Mouse (Mus musculus): ENCODE results near the gene B9d2. TPM values are rescaled to one million over a fixed set of nuclear protein-coding genes. Genes with fewer than 3 reads are reported as not detected.

The B9d2 gene
- total RNA-seq, 1 experiment from 2014 or later = 17.8 TPM

- no peak for DNase-seq
These were observed 50.9 kb downstream of the B9d2 start for GRCm38 (mm10) chr7:25731294-25732055.

GRCm38 (mm10) chr7:25734991-25735390 is 54.4 kb downstream of the B9d2 start:
- no peak for DNase-seq

Other genes starting within 250 kb of the B9d2 start
- gene Ceacam1, start 203.2 kb upstream of the B9d2 start, total RNA-seq (2021) = 16.1 and 21.2 TPM in 2 replicates
- gene Ceacam2, start 140.9 kb upstream of the B9d2 start, total RNA-seq (2021) = 1.8 and 5.6 TPM in 2 replicates
- not detected in 2 replicates for gene Erich4, start 64.9 kb upstream of the B9d2 start, total RNA-seq (2021)
- 37.4 and 43.7 TPM in 2 replicates for gene Dmac2, start 61.4 kb upstream of the B9d2 start, total RNA-seq (2021)
- 3.6 and 6.2 TPM in 2 replicates for gene B3gnt8, start 54.1 kb upstream of the B9d2 start, total RNA-seq (2021)
- gene Bckdha, start 21.8 kb upstream of the B9d2 start, total RNA-seq (2021) = 255 and 258 TPM in 2 replicates
- 43.3 and 53.2 TPM in 2 replicates for gene Exosc5, start 21.6 kb upstream of the B9d2 start, total RNA-seq (2021)
- gene Tmem91, start 5.6 kb upstream of the B9d2 start, total RNA-seq (2021) = 0.78 and 0.86 TPM in 2 replicates
- 52.7 and 68.0 TPM in 2 replicates for gene Tgfb1, start 6.2 kb downstream of the B9d2 start, total RNA-seq (2021)
- 43.8 and 45.0 TPM in 2 replicates for gene Ccdc97, start 38.3 kb downstream of the B9d2 start, total RNA-seq (2021)
- 119 and 130 TPM in 2 replicates for gene Hnrnpul1, start 74.0 kb downstream of the B9d2 start, total RNA-seq (2021)
- 44.8 and 57.9 TPM in 2 replicates for gene Axl, start 107.9 kb downstream of the B9d2 start, total RNA-seq (2021)
- gene Cyp2s1, start 136.1 kb downstream of the B9d2 start, total RNA-seq (2021) = 2.9 and 3.3 TPM in 2 replicates
- 13.5 and 55.9 TPM in 2 replicates for gene Cyp2b10, start 216.8 kb downstream of the B9d2 start, total RNA-seq (2021)